Mouse (Mus musculus): ENCODE data around the gene Pald1. TPM values are rescaled to one million over a fixed set of nuclear protein-coding genes. Genes with fewer than 3 reads are reported as not detected.

Gene Pald1
- total RNA-seq, 2 experiments from 2014 or later, result 38.1 to 38.9 TPM

DNA sequence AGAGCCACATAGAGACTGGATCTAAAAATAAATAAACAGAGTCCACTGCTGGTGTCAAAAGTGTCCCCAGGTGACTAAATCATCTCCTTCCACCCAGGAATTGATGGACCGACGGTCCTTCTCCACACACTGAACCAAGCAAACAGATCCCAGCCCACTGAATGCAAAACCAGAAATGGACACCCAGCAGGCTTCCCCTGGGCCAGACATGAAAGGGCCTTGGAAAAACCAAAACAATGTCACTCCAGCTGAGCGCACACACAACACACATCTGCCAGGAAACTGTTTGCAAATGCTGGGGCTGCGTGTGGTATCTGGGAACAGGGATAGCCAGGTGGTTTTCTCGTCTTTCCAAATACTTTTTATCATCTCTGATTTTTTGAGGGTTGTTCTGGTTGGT lies 13.6 kb downstream of the Pald1 start:
- no peak for DNase-seq

DNA sequence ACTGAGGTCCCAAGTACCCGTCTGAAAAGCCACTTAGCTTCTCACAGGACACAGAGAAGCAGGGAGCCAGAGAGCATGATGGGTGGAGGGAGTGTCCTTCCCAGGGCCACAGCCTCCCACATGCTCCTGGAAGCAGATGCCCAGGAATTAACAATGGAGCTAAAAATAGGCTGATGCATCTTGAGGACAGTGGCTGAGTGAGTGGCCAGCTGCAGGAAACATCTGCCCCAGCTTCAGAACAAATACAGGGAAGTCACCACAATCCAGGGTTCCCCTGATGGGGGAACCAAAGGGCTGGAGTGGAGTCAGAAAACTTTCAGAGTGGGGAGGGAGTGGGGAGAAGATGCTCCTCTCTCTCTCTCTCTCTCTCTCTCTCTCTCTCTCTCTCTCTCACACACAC lies 17.4 kb downstream of the Pald1 start:
- DNase-seq, result peak; percentile 48

DNA sequence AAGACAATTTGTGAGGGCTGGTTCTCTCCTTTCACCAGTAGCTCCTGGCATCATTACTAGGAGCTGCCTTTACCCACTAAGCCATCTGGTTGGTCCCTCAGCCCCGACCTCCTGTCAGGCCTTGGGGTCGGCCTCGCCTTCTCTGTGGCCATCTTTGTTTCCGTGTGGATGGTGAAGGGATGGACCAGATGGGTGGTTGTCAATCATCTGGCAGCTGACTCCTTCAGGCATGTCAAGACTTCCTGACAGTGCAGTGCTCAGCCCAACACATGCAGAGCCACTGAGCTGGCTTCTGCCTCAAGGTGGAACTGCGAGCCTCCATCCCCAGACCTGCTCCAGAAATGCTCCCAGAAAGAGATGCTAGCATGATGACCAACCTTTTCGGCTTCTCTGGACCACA lies 18.9 kb downstream of the Pald1 start:
- DNase-seq, result no peak

DNA sequence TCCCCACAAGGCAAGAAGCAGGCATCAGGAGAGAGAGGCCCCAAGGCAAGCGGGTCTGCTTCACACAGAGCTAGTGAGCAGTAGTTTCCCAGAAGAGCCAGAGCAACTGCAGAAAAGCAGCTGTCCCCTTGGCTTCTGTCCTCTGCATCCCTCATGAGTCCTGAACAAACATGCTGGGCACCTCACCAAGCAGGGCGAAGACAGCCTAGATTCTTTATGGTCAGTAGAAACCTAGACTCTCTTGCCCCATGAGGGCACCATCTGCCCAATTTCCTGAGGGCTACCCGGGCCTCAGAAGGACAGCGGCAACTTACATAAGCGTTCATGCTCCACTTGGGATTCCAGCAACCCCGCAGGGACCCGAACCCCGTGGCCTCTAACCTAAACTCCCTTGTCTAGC lies 20.3 kb downstream of the Pald1 start:
- DNase-seq, result peak; percentile 31

DNA sequence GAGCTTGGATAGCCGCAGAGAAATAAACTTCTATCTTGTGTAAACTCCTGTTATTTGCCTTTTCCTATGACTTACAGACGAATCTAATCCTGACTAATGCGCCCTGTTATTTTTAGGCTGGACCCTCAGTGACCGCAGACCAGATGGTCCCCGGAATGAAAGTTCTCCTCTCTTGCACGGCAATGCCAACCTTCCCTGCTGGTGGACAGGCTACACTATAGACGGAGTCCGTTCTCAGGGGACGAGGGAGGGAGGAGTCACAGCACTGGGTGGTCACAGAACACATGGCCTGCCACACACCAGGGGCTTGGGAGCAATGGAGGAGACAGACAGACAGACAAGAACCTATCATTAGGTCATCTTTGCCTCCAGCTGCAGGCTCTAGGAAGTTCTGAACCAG lies 20.8 kb downstream of the Pald1 start:
- no peak for DNase-seq

DNA sequence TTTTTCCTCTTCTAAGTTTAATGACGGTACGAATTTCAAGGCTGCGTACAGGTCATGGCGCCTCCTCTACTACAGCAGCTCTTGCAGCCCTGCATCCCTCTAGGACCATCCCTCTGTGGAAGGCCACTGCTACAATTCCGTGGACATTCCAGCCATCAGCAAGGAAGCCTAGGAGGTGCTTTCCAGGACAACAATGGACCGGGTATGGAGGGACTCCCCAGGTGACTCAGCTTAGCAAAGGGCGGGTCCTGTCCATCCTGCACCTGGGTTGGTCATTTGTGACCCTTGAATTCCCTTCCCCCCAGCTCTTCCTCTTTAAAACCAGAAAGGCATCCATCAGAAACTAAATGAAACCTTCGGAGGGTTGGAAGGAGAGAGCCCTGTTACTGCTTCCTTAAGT lies 22.7 kb downstream of the Pald1 start:
- DNase-seq, result no peak

DNA sequence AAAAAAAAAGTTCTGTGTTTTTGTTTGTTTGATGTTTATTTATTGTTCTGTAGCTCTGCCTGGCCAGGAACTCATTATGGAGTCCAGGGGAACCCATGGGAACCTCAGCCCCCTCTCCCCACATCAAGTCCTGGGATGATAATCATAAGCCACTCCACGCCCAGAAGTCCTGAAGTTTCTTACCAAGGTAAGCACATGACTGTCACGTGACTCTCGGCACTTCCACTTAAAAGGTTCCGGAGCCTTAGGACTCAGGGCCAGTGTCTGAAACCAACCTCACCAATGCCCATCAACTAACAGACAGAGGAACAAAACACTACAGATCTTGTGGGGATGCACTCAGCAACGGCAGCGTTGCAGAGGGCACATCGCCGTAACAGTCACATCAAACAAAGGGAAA lies 23.9 kb downstream of the Pald1 start:
- DNase-seq, result no peak

DNA sequence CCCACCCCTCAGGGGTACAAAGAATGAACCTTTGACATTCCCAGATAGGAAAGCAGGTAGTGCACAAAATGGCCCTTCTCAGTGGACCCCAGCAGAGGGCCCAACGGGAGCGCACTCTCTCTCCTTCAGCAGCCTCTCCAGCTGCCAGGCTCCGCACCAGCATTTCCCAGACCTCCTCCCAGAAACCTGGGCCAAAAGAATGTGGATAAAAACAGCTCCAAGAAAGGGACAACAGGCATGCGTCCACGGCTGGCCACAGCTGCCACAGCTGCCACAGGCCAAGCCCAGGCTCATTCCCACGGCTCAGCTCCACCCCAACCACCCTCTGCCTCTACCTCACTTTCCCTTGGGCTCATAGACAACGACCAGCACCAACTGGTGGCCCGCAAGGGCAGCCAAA lies 25.7 kb downstream of the Pald1 start:
- DNase-seq, result peak; percentile 67

DNA sequence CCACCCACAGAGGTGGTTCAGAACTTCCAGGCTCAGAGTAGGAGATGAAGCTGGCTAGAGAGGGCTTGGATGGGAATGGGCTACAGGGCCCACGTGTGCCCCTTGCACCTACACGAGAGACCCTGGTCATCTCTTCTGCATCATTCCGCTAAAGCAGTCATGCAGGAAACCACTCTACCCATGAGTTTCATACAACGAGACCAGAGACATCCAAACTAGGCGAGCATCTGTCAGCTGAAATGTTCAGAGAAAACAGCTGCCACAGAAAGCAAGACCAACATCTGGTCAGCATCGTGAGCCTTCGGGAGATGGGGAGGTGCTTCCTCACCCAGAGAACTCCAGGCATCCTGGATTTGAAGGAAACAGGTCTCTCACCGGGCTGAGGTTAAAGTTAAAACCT lies 26.8 kb downstream of the Pald1 start:
- DNase-seq, result no peak

DNA sequence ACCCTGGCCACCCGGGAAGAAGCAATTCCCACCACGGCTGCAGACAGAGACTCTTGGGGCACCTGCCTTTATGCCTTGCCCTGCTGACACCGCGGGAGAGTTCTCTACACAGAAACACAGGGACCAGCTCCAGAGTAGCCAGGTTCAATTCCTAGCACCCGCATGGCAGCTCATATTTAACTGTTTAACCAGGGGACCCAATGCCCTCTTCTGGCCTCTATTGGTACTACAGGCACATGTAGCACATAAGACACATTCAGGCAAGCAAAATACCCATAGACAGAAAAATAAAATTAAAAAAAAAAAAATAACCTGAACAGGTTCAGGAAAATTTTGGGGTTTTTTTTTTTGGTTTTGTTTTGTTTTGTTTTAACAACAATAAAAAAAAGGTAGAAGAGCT lies 27.2 kb downstream of the Pald1 start:
- no peak for DNase-seq

DNA sequence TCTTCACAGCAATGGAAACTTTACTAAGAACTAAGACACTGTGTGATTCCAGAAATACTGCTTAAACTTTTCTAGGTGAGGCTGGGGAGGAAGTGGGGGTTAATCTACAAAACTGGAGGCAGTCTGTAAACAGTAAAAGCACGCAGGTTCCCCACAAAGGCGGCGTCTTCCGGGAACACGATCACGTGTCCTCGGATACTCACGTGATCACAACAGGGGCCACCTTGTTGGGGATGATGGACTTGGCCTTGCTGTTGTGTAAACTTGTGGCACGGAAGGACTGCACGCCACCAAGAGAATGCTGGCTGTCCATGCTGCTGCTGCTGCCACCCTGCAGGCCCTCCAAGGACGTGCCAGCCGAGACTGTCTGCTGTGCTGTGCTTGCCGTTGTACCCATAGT lies 27.7 kb downstream of the Pald1 start:
- no peak for DNase-seq

DNA sequence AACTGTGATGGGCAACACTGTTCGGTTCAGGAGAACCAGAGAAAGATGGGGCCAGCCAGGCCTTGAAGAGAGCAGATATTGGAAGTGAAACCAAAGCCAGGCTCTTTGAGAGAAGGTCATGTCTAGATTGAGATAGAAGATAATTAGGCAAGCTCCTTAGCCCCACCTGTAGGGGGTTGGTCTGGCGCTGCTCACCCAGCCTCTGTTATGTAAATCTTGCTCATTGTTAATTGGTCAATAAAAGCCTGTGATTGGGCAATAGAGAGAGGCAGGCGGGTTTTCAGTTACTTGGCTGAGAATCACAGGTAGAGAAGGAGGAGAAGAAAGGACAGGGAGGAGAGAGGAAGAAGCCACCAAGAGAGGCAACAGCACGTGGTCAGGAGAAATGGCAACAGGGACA lies 32.1 kb downstream of the Pald1 start:
- DNase-seq, result no peak

DNA sequence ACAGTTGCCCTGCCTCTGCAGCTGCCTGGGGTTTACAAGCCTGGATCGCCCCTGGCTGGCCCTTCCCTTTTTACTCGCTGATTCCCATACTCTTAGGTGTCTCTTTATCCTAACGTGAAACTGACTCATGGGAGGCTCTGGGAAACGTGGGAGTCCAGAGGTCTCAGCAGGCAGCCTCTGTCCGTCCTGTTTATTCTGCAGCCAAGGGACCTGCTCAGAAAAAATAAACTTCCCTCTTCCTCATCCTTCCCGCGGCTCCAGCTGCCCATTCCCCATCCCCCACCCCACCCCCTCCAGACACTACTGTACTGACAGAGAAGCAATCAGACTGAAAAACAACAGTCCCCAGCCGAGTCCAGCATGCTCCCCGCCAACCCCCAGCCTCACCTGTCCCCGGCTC lies 37.0 kb downstream of the Pald1 start:
- DNase-seq, result no peak

DNA sequence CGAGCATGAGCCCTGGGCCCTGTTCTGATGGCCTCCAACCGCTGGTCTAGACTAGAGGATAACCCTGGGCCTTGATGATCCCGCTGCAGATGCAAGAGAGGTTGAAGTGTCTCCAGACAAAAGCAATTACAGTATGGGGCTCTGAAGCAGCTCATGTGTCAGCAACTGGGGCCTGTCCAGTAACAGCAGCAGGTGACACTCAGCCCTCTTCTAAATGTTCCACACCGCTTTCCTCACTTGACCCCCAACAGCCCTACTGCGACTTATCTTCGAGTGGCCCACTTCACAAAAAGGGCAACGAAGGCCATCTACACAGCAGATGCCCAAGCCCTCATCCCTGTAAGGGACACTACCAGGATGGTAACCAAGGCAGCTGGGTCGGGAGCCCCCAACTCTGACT lies 38.2 kb downstream of the Pald1 start:
- DNase-seq, result no peak

DNA sequence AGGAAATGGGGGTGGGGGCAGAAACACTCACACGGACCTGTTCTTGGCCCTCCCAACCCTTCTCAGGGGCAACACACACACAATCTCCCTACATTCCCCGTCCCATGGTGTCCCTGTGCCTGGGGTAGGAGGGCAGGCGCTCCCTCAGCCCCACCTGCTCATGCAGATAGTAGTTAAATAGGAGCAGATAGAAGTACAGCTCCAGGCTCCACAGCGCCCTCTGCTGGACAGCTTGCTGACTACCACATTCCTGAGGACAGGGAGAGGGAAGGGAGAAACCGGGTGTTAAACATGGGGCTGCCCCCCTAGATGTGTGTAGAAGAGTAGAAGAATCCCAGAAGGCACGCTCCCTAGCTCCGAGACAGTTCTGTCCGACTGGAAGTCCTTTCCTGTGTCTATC lies 39.4 kb downstream of the Pald1 start:
- peak; percentile 80 for DNase-seq

DNA sequence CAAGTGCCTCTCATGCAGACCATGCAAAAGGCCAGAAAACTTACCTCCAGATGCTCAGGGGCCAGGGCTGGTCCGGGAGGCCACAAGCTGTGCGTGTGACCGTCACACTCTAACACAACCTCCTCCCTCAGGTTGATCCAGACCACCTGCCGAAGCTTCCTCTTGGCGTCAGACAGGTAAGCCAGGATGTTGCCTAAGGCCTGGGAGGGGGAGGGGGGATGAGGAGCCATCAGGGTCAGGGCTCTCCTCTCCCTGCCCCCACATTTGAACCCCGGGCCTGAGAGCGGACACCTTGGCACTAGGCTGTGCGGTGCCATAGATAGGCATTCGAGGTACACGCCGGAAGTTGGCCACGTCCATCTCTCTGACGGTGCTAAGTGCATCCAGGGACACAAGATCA lies 40.6 kb downstream of the Pald1 start:
- no peak for DNase-seq

DNA sequence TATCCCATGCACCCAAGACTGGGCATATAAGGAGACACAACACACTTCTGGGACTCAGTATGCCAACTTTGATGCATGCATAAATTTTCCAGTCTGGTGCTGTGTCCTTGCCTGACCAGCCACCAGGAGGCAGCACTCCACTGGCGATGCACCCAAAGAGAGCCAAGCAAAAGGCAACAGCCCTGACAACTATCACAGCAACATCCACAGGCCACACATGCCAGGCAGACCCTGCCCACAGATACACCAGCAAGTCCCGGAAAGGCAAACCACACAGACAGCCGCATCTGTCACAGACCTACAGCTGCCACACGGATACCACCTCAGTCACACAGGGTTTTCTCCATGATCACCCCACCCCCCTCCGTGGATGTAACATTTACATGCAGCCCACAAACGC lies 41.8 kb downstream of the Pald1 start:
- DNase-seq, result peak; percentile 86

DNA sequence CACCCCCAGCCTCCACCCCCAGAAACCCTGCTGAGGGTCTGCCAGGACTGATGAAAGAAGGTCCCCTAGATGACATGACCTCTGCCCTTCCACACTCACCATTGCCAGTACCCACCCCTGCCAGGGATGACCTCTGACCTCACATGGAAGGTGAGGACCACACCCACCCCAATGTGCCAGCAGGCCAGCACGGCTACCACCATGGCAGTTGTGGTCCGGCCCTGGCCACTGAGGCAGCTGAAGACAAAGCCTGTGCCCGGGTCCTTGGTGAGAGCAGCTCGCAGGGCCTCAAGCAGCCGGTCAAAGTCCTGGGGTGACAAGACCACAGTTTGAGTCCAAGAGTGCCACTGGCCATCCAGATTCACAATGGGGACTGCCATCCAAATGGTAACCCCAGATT lies 42.3 kb downstream of the Pald1 start:
- no peak for DNase-seq

DNA sequence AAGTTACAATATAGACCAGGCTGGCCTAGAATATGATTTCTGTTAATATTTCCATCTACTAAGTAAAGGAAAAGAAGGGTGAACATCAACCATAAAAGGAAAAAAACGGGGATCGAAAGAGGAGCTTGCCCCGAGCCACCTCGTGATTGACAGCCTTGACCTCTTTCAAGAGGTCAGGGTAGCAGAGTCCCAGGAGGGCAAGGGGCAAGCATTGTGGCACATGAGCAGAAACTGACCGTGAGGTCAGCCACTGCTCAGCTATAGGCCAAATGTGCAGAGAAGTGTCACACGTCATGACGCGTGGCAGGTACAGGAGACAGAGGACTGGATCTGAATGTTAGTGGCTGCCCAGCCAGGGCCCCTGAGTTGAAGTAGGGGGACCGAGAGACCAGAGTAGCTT lies 43.1 kb downstream of the Pald1 start:
- no peak for DNase-seq

DNA sequence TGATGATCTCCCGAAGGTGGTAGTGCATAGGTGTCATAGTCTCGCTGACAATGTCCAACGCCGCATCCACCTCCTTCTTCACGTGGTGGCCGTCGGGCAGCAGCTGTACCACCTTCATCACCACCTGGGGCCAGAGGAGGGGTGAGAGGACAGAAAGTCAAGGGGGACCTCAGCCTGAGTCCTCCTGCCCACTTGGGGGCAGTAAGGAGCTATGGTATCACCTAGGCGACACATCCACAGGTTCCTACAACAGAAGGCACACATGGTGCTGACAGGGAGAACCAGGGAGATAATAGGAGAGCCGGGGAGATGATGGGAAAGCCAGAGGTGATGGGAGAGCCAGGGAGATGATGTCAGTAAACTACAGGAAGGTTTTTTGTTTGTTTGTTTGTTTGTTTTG lies 44.1 kb downstream of the Pald1 start:
- DNase-seq, result no peak

DNA sequence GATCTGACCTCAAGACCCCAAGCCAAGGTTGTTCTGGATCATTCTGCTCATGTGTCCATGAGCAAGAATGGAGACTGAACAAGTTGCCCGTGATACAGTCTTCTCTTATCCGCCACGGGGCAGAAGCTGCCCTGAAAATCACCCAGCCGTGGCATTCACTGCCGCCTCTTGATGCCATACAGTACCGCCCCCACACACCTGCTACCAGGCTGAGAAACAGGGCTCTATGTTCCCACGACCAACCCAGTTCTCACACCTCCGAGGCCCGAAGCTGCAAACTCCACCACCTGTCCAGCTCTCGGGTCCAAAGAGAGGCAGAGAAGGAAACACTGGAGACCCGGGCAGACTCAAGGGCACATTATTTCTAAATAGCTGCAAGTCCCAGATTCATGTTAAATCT lies 45.7 kb downstream of the Pald1 start:
- DNase-seq, result no peak

DNA sequence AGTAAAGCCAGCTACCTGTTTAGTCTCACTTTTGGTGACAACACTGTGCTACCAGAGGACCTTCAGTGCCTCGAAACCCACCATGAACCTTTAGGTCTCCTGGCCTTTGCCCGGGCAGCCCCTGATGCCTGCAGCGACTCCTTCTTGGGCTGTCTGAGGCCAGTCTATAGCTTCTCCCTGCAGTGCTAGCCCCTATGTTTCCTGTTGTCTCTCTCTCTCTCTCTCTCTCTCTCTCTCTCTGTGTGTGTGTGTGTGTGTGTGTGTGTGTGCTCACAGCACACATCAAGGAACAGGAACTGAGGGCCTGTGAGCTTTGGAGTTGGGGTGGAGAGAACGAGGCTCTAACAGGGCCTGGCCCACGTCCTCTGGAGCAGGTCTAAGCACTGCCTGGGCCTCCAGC lies 46.7 kb downstream of the Pald1 start:
- no peak for DNase-seq

DNA sequence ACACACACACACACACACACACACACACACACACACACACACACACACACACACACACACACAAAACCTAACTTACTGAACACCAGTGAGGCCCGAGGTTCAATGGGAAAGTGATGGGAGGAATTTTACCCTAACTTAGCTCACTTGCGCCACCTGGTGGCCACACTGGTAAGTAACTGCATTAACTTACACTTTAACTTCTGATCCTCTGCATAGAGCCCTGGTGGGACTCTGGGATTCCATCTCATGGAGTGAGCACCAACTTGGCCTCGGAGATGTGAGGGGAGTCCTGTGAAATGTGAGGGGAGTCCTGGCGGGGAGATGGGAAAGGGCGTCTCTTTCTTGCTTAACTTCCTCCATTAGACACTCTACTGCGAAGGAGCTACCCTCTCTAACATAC lies 47.2 kb downstream of the Pald1 start:
- peak; percentile 91 for DNase-seq

DNA sequence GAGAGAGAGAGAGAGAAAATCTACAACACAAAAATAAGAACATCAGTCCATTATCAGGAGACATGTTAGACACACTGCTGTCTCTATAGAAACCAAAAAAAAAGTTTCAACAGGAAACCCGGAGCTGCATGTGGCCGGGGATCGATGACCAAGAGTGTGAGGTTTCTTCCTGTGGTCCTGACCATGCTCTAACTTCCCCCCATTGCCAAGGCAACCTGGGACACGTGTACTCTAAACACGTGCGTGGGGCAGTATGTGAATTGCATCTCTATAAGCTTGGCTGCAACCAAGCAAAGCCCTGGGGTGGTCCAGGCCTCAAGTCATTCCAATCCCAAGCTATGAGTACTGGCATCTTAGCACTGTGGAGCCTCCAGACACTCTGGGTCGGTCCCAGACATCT lies 48.8 kb downstream of the Pald1 start:
- DNase-seq, result no peak

DNA sequence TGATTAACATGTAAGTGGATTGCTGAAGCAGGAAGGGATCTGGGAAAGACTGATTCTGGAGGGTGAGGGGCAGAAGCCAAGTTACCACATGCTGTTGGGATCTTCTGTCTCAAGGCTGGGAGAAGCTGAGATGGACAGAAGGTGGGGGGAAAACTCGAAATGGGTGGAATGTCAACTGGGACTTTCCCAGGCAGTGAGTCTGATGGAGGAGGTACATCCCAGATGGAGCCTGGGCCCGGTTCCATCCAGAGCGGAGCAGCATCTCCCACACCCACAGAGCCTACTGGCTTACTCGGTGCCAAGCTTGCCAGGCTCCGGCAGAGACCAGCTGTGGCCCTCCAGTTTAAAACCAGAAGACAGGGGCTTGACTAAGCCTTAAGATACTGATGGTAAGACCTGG lies 52.3 kb downstream of the Pald1 start:
- DNase-seq, result peak; percentile 70

DNA sequence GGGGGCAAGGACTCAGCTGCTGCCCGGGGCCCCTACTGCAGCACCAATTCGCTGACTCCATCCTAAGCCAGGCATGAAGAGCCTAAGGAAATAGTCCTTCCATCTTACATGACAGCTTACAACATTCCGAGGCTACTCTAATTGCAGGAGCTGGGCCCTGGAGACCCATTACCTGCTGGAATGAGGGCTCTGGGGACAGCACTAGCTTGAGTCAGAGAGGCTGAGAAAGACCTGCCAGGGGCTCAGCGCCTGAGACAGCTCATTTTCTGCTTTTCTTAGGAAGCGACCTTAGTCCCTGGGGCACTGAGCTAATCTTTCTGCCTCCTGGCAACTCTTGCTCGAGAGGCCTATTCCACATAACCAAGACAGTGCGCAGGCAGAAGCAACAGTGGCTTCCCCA lies 54.4 kb downstream of the Pald1 start:
- no peak for DNase-seq
